Mouse (Mus musculus) lung, embryonic 14.5 days (tissue): ENCODE measurements around the gene Enpp5. TPM values are rescaled to one million over a fixed set of nuclear protein-coding genes. Genes with fewer than 3 reads are reported as not detected.

Experiments
- ATAC-seq: fragments of 200-750 bp; cut with Nextera tagmentation; 2 replicates; pipeline ENCODE4 v1.8.0; 2017; ENCODE audit warnings: mild to moderate bottlenecking, moderate TSS enrichment, moderate library complexity; ENCODE audit not compliant: insufficient read depth
- DNase-seq: peaks from one replicate; pipeline ENCODE4 v3.0.0-alpha.2; 2015
- H3K27ac ChIP-seq: fragments of 300-500 bp; sonication (generic); 2 replicates; pipeline ENCODE4 v1.5.1; 2014; ENCODE audit warnings: low read depth, mild to moderate bottlenecking, moderate library complexity
- H3K27me3 ChIP-seq: fragments of 300-500 bp; sonication (generic); 2 replicates; pipeline ENCODE4 v1.6.1; 2014; ENCODE audit warnings: low read length, control low read depth; ENCODE audit not compliant: insufficient read depth
- H3K36me3 ChIP-seq: fragments of 300-500 bp; sonication (generic); 2 replicates; pipeline ENCODE4 v1.6.1; 2014; ENCODE audit warnings: control low read depth; ENCODE audit not compliant: insufficient read depth
- H3K4me1 ChIP-seq: fragments of 300-500 bp; sonication (generic); 2 replicates; pipeline ENCODE4 v1.6.1; 2014; ENCODE audit warnings: antibody characterized with exemption, control low read depth; ENCODE audit not compliant: insufficient read depth
- H3K4me2 ChIP-seq: fragments of 300-500 bp; sonication (generic); 2 replicates; pipeline ENCODE4 v1.6.1; 2014; ENCODE audit warnings: mild to moderate bottlenecking
- H3K4me3 ChIP-seq: fragments of 300-500 bp; sonication (generic); 2 replicates; pipeline ENCODE4 v1.5.1; 2014; ENCODE audit warnings: low read depth, low read length
- H3K9ac ChIP-seq: fragments of 300-500 bp; sonication (generic); 2 replicates; pipeline ENCODE4 v1.6.1; 2014
- H3K9me3 ChIP-seq: fragments of 300-500 bp; sonication (generic); 2 replicates; pipeline ENCODE4 v1.6.1; 2016; ENCODE audit warnings: low read depth, low read length, control low read depth
- CTCF ChIP-seq: IDR thresholded peaks from 2 replicates; pipeline ENCODE4 v1.5.1; 2016; ENCODE audit warnings: antibody characterized with exemption, low read depth
- WGBS: fragments of 180-500 bp; shearing (Covaris S2); extraction: QIAGEN DNeasy Blood & Tissue Kit; methylation state at CpG from one replicate; pipeline ENCODE4 v1.1.7; 2014; 5-methylcytosine and 5-hydroxymethylcytosine counted together
- polyA plus RNA-seq: library from polyadenylated mRNA; unstranded; fragments of >200 nt; fragmentation: Nextera tagmentation; extraction: Ambion mirVana; gene quantifications from 2 replicates; pipeline ENCODE4 v1.2.1, GENCODE M21; 2014

The Enpp5 gene
- polyA plus RNA-seq, 1 experiment from 2014 or later = 8.9 TPM

GRCm38 (mm10) chr17:44042861-44043260 is 35.8 kb upstream of the Enpp5 start:
- TF ChIP-seq CTCF = no peak
- no peak for ATAC-seq
- Histone ChIP-seq H3K9ac (no peak overlapping the region), H3K4me2 (no peak overlapping the region), H3K27ac (no peak overlapping the region), H3K27me3 (no peaks in the 10 kb centered on the region), H3K9me3 (no peaks in the 10 kb centered on the region), H3K4me1 (no peaks in the 10 kb centered on the region), H3K36me3 (no peaks in the 10 kb centered on the region), H3K4me3 (no peak overlapping the region)
- peak; percentile 42 for DNase-seq
- WGBS = 62% methylated on average over 8 of the region's 8 CpGs

GRCm38 (mm10) chr17:44053427-44053826 is 25.2 kb upstream of the Enpp5 start:
- no peaks in the 10 kb centered on the region for H3K9me3 ChIP-seq
- no peak overlapping the region for H3K27ac ChIP-seq
- H3K4me2 ChIP-seq = no peak overlapping the region
- no peak overlapping the region for H3K4me3 ChIP-seq
- WGBS = 73% methylated on average over 4 of the region's 4 CpGs
- H3K9ac ChIP-seq = no peak overlapping the region
- no peak for TF ChIP-seq CTCF
- no peaks in the 10 kb centered on the region for H3K27me3 ChIP-seq
- H3K4me1 ChIP-seq = no peaks in the 10 kb centered on the region
- ATAC-seq (no peak), DNase-seq (no peak)
- no peaks in the 10 kb centered on the region for H3K36me3 ChIP-seq

GRCm38 (mm10) chr17:44057123-44057522 is 21.5 kb upstream of the Enpp5 start:
- Histone ChIP-seq H3K36me3 (no peaks in the 10 kb centered on the region), H3K9ac (no peak overlapping the region), H3K27ac (no peak overlapping the region), H3K9me3 (no peaks in the 10 kb centered on the region), H3K4me3 (no peak overlapping the region), H3K4me1 (no peaks in the 10 kb centered on the region), H3K27me3 (no peaks in the 10 kb centered on the region), H3K4me2 (no peak overlapping the region)
- no peak for TF ChIP-seq CTCF
- ATAC-seq (no peak), DNase-seq (no peak)
- 83% methylated on average over 1 of the region's 1 CpGs for WGBS

GRCm38 (mm10) chr17:44058145-44058544 is 20.5 kb upstream of the Enpp5 start:
- H3K27me3 ChIP-seq = no peaks in the 10 kb centered on the region
- H3K4me1 ChIP-seq = no peaks in the 10 kb centered on the region
- no peaks in the 10 kb centered on the region for H3K9me3 ChIP-seq
- ATAC-seq (no peak), DNase-seq (no peak)
- TF ChIP-seq CTCF = no peak
- no peak overlapping the region for H3K27ac ChIP-seq
- no peak overlapping the region for H3K9ac ChIP-seq
- H3K4me2 ChIP-seq = no peak overlapping the region
- H3K36me3 ChIP-seq = no peaks in the 10 kb centered on the region
- H3K4me3 ChIP-seq = no peak overlapping the region

- WGBS = 96% methylated on average over 1 of the region's 1 CpGs
- no peaks in the 10 kb centered on the region for H3K9me3 ChIP-seq
- no peak for TF ChIP-seq CTCF
- no peaks in the 10 kb centered on the region for H3K27me3 ChIP-seq
- H3K36me3 ChIP-seq = no peaks in the 10 kb centered on the region
- H3K27ac ChIP-seq = no peak overlapping the region
- ATAC-seq (no peak), DNase-seq (no peak)
- no peaks in the 10 kb centered on the region for H3K4me1 ChIP-seq
- H3K4me3 ChIP-seq = no peak overlapping the region
- no peak overlapping the region for H3K4me2 ChIP-seq
- no peak overlapping the region for H3K9ac ChIP-seq
Measured at GRCm38 (mm10) chr17:44060781-44061180, 17.8 kb upstream of the Enpp5 start.

GRCm38 (mm10) chr17:44061289-44061890 is 17.2 kb upstream of the Enpp5 start:
- DNase-seq = no peak
- no peaks in the 10 kb centered on the region for H3K27me3 ChIP-seq
- no peaks in the 10 kb centered on the region for H3K36me3 ChIP-seq
- no peaks in the 10 kb centered on the region for H3K4me1 ChIP-seq
- ATAC-seq = no peak
- H3K4me2 ChIP-seq = no peak overlapping the region
- no peak overlapping the region for H3K27ac ChIP-seq
- H3K9me3 ChIP-seq = no peaks in the 10 kb centered on the region
- whole genome bisulfite sequencing = 75% methylated on average over 5 of the region's 5 CpGs
- H3K9ac ChIP-seq = no peak overlapping the region
- TF ChIP-seq CTCF = no peak
- H3K4me3 ChIP-seq = no peak overlapping the region

- no peak overlapping the region for H3K4me3 ChIP-seq
- DNase-seq (no peak), ATAC-seq (no peak)
- H3K36me3 ChIP-seq = no peaks in the 10 kb centered on the region
- H3K4me1 ChIP-seq = no peaks in the 10 kb centered on the region
- no peak overlapping the region for H3K27ac ChIP-seq
- 65% methylated on average over 6 of the region's 6 CpGs for WGBS
- H3K9me3 ChIP-seq = no peaks in the 10 kb centered on the region
- H3K4me2 ChIP-seq = no peak overlapping the region
- TF ChIP-seq CTCF = no peak
- H3K27me3 ChIP-seq = no peaks in the 10 kb centered on the region
- H3K9ac ChIP-seq = no peak overlapping the region
Measured at GRCm38 (mm10) chr17:44068876-44069275, 9.7 kb upstream of the Enpp5 start.

GRCm38 (mm10) chr17:44071680-44072079 is 6.9 kb upstream of the Enpp5 start:
- ATAC-seq (no peak), DNase-seq (no peak)
- H3K27me3 ChIP-seq = no peaks in the 10 kb centered on the region
- no peak for TF ChIP-seq CTCF
- H3K27ac ChIP-seq = no peak overlapping the region
- H3K9me3 ChIP-seq = no peaks in the 10 kb centered on the region
- H3K4me2 ChIP-seq = no peak overlapping the region
- H3K9ac ChIP-seq = no peak overlapping the region
- no peaks in the 10 kb centered on the region for H3K36me3 ChIP-seq
- H3K4me1 ChIP-seq = no peaks in the 10 kb centered on the region
- H3K4me3 ChIP-seq = no peak overlapping the region
